Comparison of ENCODE assay signal across 8 mouse cellular contexts in the genomic region with DNA sequence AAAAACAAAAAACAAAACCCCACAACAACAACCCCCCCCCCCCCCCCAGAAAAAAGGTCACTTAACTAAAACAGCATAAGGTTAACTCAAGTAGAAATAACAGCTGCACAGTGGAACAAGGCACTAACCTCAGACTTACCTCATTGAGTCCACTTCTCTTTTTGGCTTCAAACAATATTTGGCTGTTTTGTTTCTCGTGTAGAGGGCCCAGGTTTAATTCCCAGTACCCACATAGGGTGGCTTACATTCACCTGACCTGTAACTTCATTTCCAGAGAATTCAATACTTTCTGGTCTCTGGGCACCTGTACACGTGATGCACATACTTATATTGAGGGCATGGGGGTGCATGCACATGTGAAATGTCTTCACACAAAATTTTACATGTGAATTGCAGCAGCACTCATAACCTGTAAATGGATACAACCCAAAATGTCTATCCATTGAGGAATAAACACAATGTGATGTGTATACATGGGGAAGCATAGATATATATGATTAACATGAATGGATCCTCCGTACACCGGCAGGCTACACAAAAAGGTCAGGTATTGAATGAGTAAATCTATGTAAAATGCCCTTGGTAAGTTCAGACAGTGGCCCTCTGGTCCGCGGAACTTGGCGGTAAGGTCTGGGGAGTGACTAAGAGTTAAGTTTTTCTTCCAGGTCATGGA. TPM values are rescaled to one million over a fixed set of nuclear protein-coding genes. Genes with fewer than 3 reads are reported as not detected.
DNase-seq lines count a peak whose midpoint lies in the region; ATAC-seq lines count a peak whose summit lies in the region.

No protein-coding gene starts in this region.

- peak overlapping the region; percentile 88 for H3K4me2 ChIP-seq in liver, embryonic 15.5 days

- intact Hi-C loops in heart, postnatal 36 days (cut with DNase I): no loop called here

- peaks cover 55% of the 10 kb centered on the region for H3K4me1 ChIP-seq in heart, embryonic 10.5 days
- H3K4me1 ChIP-seq in embryonic facial prominence, embryonic 10.5 days: peaks cover 54% of the 10 kb centered on the region
- peaks cover 72% of the 10 kb centered on the region for H3K4me1 ChIP-seq in liver, embryonic 15.5 days (replicated peaks)

- WGBS in heart, embryonic 10.5 days: 20% methylated on average over 7 of the region's 7 CpGs
- 15% methylated on average over 7 of the region's 7 CpGs for WGBS in embryonic facial prominence, embryonic 10.5 days
- WGBS in liver, embryonic 15.5 days (ENCODE audit: insufficient replicate concordance): 7% methylated on average over 7 of the region's 7 CpGs

- ATAC-seq in liver, embryonic 15.5 days (ENCODE audit: insufficient read depth): no peak

- no peak for DNase-seq in heart, embryonic 10.5 days (ENCODE audit: low spot score)
- DNase-seq in heart, postnatal 36 days: no peak
- DNase-seq in B cell, adult 2 months: peak; percentile 61 to 63
- no peak for DNase-seq in embryonic facial prominence, embryonic 10.5 days (ENCODE audit: low spot score)
- DNase-seq in ovary, adult 18-20 months (ENCODE audit: low spot score): no peak
- DNase-seq in right cerebral cortex, adult 18-20 months: no peak
- DNase-seq in left cerebral cortex, adult 11 months (ENCODE audit: low spot score): no peak

- H3K9ac ChIP-seq in liver, embryonic 15.5 days: no peak overlapping the region

- H3K27me3 ChIP-seq in heart, embryonic 10.5 days (ENCODE audit: insufficient read depth, poor library complexity, severe bottlenecking): no peaks in the 10 kb centered on the region
- no peaks in the 10 kb centered on the region for H3K27me3 ChIP-seq in embryonic facial prominence, embryonic 10.5 days (replicated peaks; ENCODE audit: low read depth, poor library complexity, severe bottlenecking)
- no peaks in the 10 kb centered on the region for H3K27me3 ChIP-seq in liver, embryonic 15.5 days

- H3K4me3 ChIP-seq in heart, embryonic 10.5 days: peak overlapping the region; percentile 72
- H3K4me3 ChIP-seq in embryonic facial prominence, embryonic 10.5 days: peak overlapping the region; percentile 78
- H3K4me3 ChIP-seq in liver, embryonic 15.5 days (replicated peaks): peak overlapping the region; percentile 78

- H3K27ac ChIP-seq in heart, embryonic 10.5 days: 0 out of 2 replicates have a peak overlapping the region, but pooled peaks have one; percentile 96
- H3K27ac ChIP-seq in embryonic facial prominence, embryonic 10.5 days (replicated peaks): no peak overlapping the region; the same call in 1 of the 2 replicates
- H3K27ac ChIP-seq in liver, embryonic 15.5 days (replicated peaks): peak overlapping the region; percentile 90

- peaks cover 31% of the 10 kb centered on the region for H3K36me3 ChIP-seq in heart, embryonic 10.5 days
- H3K36me3 ChIP-seq in embryonic facial prominence, embryonic 10.5 days (replicated peaks): peaks cover 31% of the 10 kb centered on the region
- peaks cover 26% of the 10 kb centered on the region for H3K36me3 ChIP-seq in liver, embryonic 15.5 days (replicated peaks)

- no peaks in the 10 kb centered on the region for H3K9me3 ChIP-seq in heart, embryonic 10.5 days
- no peaks in the 10 kb centered on the region for H3K9me3 ChIP-seq in embryonic facial prominence, embryonic 10.5 days
- no peaks in the 10 kb centered on the region for H3K9me3 ChIP-seq in liver, embryonic 15.5 days (replicated peaks)

RNA-seq across cellular contexts. Expression of gene Lrsam1, which starts 4.2 kb away (rescaled TPM):
- 7.6 and 8.6 TPM in 2 replicates for polyA plus RNA-seq in heart, embryonic 10.5 days (2016; fragmentation: Nextera tagmentation; extraction: Ambion mirVana)
- total RNA-seq in heart, postnatal 36 days (2021): 10 to 100 TPM; 14.1 to 17.0 TPM
- polyA plus RNA-seq in embryonic facial prominence, embryonic 10.5 days (2016; fragmentation: Nextera tagmentation; extraction: Ambion mirVana): 7.8 and 8.9 TPM in 2 replicates
- 2.0 and 2.5 TPM in 2 replicates for polyA plus RNA-seq in liver, embryonic 15.5 days (2015; fragmentation: Nextera tagmentation; extraction: Ambion mirVana)

RNA-seq across cellular contexts. Expression of gene Rpl12, which starts 4.3 kb away (rescaled TPM):
- polyA plus RNA-seq in heart, embryonic 10.5 days (2016; fragmentation: Nextera tagmentation; extraction: Ambion mirVana): 121 and 170 TPM in 2 replicates
- total RNA-seq in heart, postnatal 36 days (2021): 10 to 100 TPM; 56.4 to 65.9 TPM
- 196 and 200 TPM in 2 replicates for polyA plus RNA-seq in embryonic facial prominence, embryonic 10.5 days (2016; fragmentation: Nextera tagmentation; extraction: Ambion mirVana)
- polyA plus RNA-seq in liver, embryonic 15.5 days (2015; fragmentation: Nextera tagmentation; extraction: Ambion mirVana): 79.8 and 80.2 TPM in 2 replicates

RNA-seq across cellular contexts. Expression of gene Slc2a8, which starts 16.2 kb away (rescaled TPM):
- 20.8 and 23.4 TPM in 2 replicates for polyA plus RNA-seq in heart, embryonic 10.5 days (2016; fragmentation: Nextera tagmentation; extraction: Ambion mirVana)
- 10 to 100 TPM; 18.3 to 26.7 TPM for total RNA-seq in heart, postnatal 36 days (2021)
- 19.7 and 21.5 TPM in 2 replicates for polyA plus RNA-seq in embryonic facial prominence, embryonic 10.5 days (2016; fragmentation: Nextera tagmentation; extraction: Ambion mirVana)
- 9.1 and 10.4 TPM in 2 replicates for polyA plus RNA-seq in liver, embryonic 15.5 days (2015; fragmentation: Nextera tagmentation; extraction: Ambion mirVana)

Comparison
In these comparisons a context has a peak if more than half of its experiments do, and no peak if none do; other contexts are left out.
1. DNase-seq: peak in B cell, adult 2 months (2 of 2); none in heart, embryonic 10.5 days (single experiment), heart, postnatal 36 days (0 of 2), embryonic facial prominence, embryonic 10.5 days (single experiment), ovary, adult 18-20 months (single experiment), right cerebral cortex, adult 18-20 months (single experiment) and left cerebral cortex, adult 11 months (single experiment).
2. Peak in every context shown above with its lines, with median percentiles within 50 percentile points of each other: H3K4me3 ChIP-seq.